Mouse (Mus musculus) layer of hippocampus, adult 8-10 months (tissue): Measurements from ENCODE around the gene Brsk2. TPM values are rescaled to one million over a fixed set of nuclear protein-coding genes. Genes with fewer than 3 reads are reported as not detected.

Source experiments
- DNase-seq, 2 experiments: peaks; one replicate each; pipeline ENCODE4 v3.0.0; 2022; ENCODE audit warnings: low spot score in 2 of 2
- microRNA-seq, 2 experiments: library from miRNA; unstranded; fragments of <30 nt; microRNA quantifications; one replicate each; pipeline ENCODE4 v1.2.0; 2022
- total RNA-seq, 4 experiments: library from RNA; stranded (reverse); gene quantifications; 2 replicates each; pipeline ENCODE4 v1.2.4; 2022

Gene Brsk2
- total RNA-seq, 4 experiments from 2014 or later: 158 to 183 (median 169) TPM

GRCm38 (mm10) chr7:142025926-142026325 lies 76.4 kb downstream of the Brsk2 start:
- no peak for DNase-seq

DNA sequence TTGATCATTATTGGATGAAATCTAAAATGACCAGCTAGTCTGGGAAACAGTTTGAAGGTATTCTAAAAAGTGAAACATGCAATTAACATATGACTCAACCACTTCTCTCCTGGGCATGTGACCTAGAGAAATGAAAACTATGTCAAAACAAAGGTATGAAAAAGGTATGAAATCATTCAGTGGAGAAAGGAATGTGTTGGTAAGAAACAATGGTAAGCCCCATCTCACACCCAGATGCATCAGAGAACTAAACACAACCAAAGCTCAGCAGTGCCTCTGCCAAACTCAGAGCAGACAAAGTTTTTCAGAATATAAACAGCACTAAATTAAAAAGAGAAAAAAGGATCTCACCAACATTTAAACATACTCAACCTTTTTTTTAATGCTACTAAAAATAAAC lies 80.5 kb downstream of the Brsk2 start:
- DNase-seq: no peak

GRCm38 (mm10) chr7:142034198-142034597 lies 84.6 kb downstream of the Brsk2 start:
- DNase-seq: no peak

- no peak for DNase-seq
Measured at GRCm38 (mm10) chr7:142035048-142035811, 85.7 kb downstream of the Brsk2 start.

GRCm38 (mm10) chr7:142037553-142038170 lies 88.1 kb downstream of the Brsk2 start:
- peak in 1 of 2 experiments; percentile 62 for DNase-seq

DNA sequence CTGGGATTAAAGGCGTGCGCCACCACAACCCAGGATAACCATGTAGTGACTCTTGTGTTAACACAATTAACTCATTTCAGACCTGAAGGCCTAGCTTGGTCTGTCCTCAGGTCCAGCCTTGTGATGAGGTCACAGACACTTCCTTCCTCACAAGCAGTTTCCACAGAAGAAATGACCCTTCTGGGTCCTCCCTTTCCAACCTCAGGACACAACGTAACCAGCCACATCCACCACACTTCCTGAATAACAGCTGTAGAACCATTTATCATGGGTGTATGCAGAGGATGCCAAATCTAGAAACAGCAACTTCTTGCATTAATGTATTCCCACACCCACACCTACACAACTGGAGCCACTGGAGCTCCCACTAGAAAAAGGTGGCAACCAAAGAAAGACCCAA lies 91.2 kb downstream of the Brsk2 start:
- DNase-seq: no peak

DNA sequence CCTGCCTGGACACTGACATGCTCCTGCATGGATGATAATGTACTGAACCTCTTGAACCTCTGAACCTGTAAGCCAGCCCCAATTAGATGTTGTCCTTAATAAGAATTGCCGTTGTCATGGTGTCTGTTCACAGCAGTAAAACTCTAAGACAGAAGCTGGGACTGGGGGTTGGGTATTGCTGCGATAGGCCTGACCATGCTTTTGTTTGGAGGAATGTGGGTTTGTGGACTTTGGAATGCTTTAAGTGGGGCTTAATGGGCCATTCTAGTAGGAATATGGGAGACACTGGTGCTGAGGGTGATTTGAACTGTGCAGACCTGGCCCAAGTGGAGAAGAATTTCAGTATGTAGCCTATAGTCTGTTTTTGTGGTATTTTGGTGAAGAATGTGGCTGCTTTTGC lies 95.8 kb downstream of the Brsk2 start:
- no peak for DNase-seq

- no peak for DNase-seq
Measured at GRCm38 (mm10) chr7:142045932-142046331, 96.4 kb downstream of the Brsk2 start.

- DNase-seq: no peak
Measured at GRCm38 (mm10) chr7:142050536-142050935, 101.0 kb downstream of the Brsk2 start.

Small RNA genes within 50 kb of the gene (microRNA-seq; reads per million reads assigned to microRNA genes)
- gene Mir3104: 1.6 to 2.8 reads per million in 2 experiments

Other genes with a start within 250 kb of the Brsk2 start
- gene Muc5ac, start 160.8 kb upstream of the Brsk2 start, total RNA-seq: under 1 TPM in 1 of 4 experiments, not detected in 3; 0.04 TPM
- gene Muc5b, start 110.7 kb upstream of the Brsk2 start, total RNA-seq: not detected
- 100 to 1,000 TPM; 102 to 118 (median 106) TPM for gene Tollip, start 31.2 kb upstream of the Brsk2 start, total RNA-seq
- gene Mob2, start 111.3 kb downstream of the Brsk2 start, total RNA-seq: 10 to 100 TPM; 28.9 to 34.4 (median 30.9) TPM
- gene Dusp8, start 146.1 kb downstream of the Brsk2 start, total RNA-seq: 100 to 1,000 TPM; 103 to 110 (median 106) TPM
- not detected for gene Gm45618, start 171.0 kb downstream of the Brsk2 start, total RNA-seq
- gene Gm39115, start 186.3 kb downstream of the Brsk2 start, total RNA-seq: not detected
- gene Gm45337, start 194.9 kb downstream of the Brsk2 start, total RNA-seq: not detected
- not detected for gene Gm29735, start 207.4 kb downstream of the Brsk2 start, total RNA-seq
- not detected for gene Gm4553, start 216.0 kb downstream of the Brsk2 start, total RNA-seq
- not detected for gene Krtap5-2, start 226.3 kb downstream of the Brsk2 start, total RNA-seq
- not detected for gene Gm10153, start 240.6 kb downstream of the Brsk2 start, total RNA-seq